Mouse (Mus musculus) cerebellum, adult 9-11 months (tissue): ENCODE measurements at regions not wholly inside any gene's neighbourhood (a gene's known extent, or its start where the extent isn't known, plus 50 kb on each side); places are given as distances from the start of the nearest gene placed in this dataset.
A peak's percentile ranks its signal among the peaks of the same experiment; 100 is the strongest.

Experiments
- DNase-seq: peaks from one replicate; pipeline ENCODE4 v3.0.0; 2022

GRCm38 (mm10) chr9:6552731-6553130, 283.1 kb upstream of the Ddi1 start:
- DNase-seq: no peak

- no peak for DNase-seq
These were observed 270.6 kb upstream of the Ddi1 start for GRCm38 (mm10) chr9:6540178-6540700.

GRCm38 (mm10) chr9:6528836-6529235, 259.2 kb upstream of the Ddi1 start:
- DNase-seq: no peak

GRCm38 (mm10) chr9:6517194-6517593, 247.5 kb upstream of the Ddi1 start:
- no peak for DNase-seq

- peak; percentile 30 for DNase-seq
These were observed 228.1 kb upstream of the Ddi1 start for GRCm38 (mm10) chr9:6497786-6498185.

- no peak for DNase-seq
These were observed 210.8 kb upstream of the Ddi1 start for GRCm38 (mm10) chr9:6480401-6480800.

GRCm38 (mm10) chr9:6454542-6454941, 184.9 kb upstream of the Ddi1 start:
- DNase-seq: no peak

GRCm38 (mm10) chr9:6435236-6435635, 165.6 kb upstream of the Ddi1 start:
- no peak for DNase-seq

GRCm38 (mm10) chr9:6433813-6434456, 164.3 kb upstream of the Ddi1 start:
- DNase-seq: no peak

GRCm38 (mm10) chr9:6430859-6431258, 161.2 kb upstream of the Ddi1 start:
- DNase-seq: no peak

GRCm38 (mm10) chr9:6430437-6430836, 160.8 kb upstream of the Ddi1 start:
- DNase-seq: no peak
